15 mouse cellular contexts compared by ENCODE assay signal in genomic region chr16:43623315-43624000, GRCm38 (mm10). TPM values are rescaled to one million over a fixed set of nuclear protein-coding genes. Genes with fewer than 3 reads are reported as not detected.
A peak's percentile ranks its signal among the peaks of the same experiment; 100 is the strongest.
DNase-seq lines count a peak whose midpoint lies in the region; ATAC-seq lines count a peak whose summit lies in the region.
"Had no signal": no experiment of that assay in that cellular context is flagged by ENCODE, and none has a peak within 500 bp of the region (broad histone marks: within the 10 kb centered on the region; RNA-seq: fewer than 3 reads in every experiment).

No protein-coding gene starts in this region.

- H3K9ac ChIP-seq in embryonic facial prominence, embryonic 12.5 days = no peak overlapping the region
- no peak overlapping the region for H3K9ac ChIP-seq in hindbrain, embryonic 13.5 days
- 0 out of 2 replicates have a peak overlapping the region, but pooled peaks have one; percentile 13 for H3K9ac ChIP-seq in midbrain, embryonic 16.5 days (ENCODE audit: low read depth, low read length)
- H3K9ac ChIP-seq: liver, embryonic 14.5 days had no signal

- no peaks in the 10 kb centered on the region for H3K27me3 ChIP-seq in embryonic facial prominence, embryonic 12.5 days
- H3K27me3 ChIP-seq in hindbrain, embryonic 13.5 days = no peaks in the 10 kb centered on the region
- H3K27me3 ChIP-seq in midbrain, embryonic 16.5 days (ENCODE audit: control insufficient read depth, insufficient read depth, low read depth, low read length) = no peaks in the 10 kb centered on the region

- H3K4me1 ChIP-seq in embryonic facial prominence, embryonic 12.5 days = peaks cover 10% of the 10 kb centered on the region
- peaks cover 13% of the 10 kb centered on the region; the same call in 1 of the 2 replicates for H3K4me1 ChIP-seq in hindbrain, embryonic 13.5 days (replicated peaks)
- H3K4me1 ChIP-seq in midbrain, embryonic 16.5 days (ENCODE audit: control insufficient read depth, insufficient read depth, low read length) = peaks cover 3% of the 10 kb centered on the region; the same call in 1 of the 2 replicates

- no peak overlapping the region for H3K4me3 ChIP-seq in embryonic facial prominence, embryonic 12.5 days
- no peak overlapping the region for H3K4me3 ChIP-seq in hindbrain, embryonic 13.5 days
- H3K4me3 ChIP-seq in midbrain, embryonic 16.5 days (ENCODE audit: low read depth, low read length) = no peak overlapping the region

- no peak for ATAC-seq in embryonic facial prominence, embryonic 12.5 days (ENCODE audit: insufficient number of reproducible peaks, insufficient read depth, low FRiP score, low TSS enrichment)
- ATAC-seq in hindbrain, embryonic 13.5 days (ENCODE audit: low FRiP score) = peak; percentile 70
- peak; percentile 76; the same call in 1 of the 2 replicates for ATAC-seq in midbrain, embryonic 16.5 days

- no peaks in the 10 kb centered on the region for H3K36me3 ChIP-seq in embryonic facial prominence, embryonic 12.5 days
- peaks cover 28% of the 10 kb centered on the region for H3K36me3 ChIP-seq in hindbrain, embryonic 13.5 days
- peaks cover under 1% of the 10 kb centered on the region for H3K36me3 ChIP-seq in midbrain, embryonic 16.5 days (ENCODE audit: control insufficient read depth, insufficient read depth, low read length)

- H3K27ac ChIP-seq in embryonic facial prominence, embryonic 12.5 days = peak overlapping the region; percentile 8; the same call in 1 of the 2 replicates
- peak overlapping the region; percentile 50 for H3K27ac ChIP-seq in hindbrain, embryonic 13.5 days
- H3K27ac ChIP-seq in midbrain, embryonic 16.5 days (ENCODE audit: low read length) = peak overlapping the region; percentile 66
- H3K27ac ChIP-seq: liver, embryonic 14.5 days had no signal

- WGBS in embryonic facial prominence, embryonic 12.5 days = 78% methylated on average over 5 of the region's 5 CpGs
- 46% methylated on average over 5 of the region's 5 CpGs for whole genome bisulfite sequencing in hindbrain, embryonic 13.5 days
- WGBS in midbrain, embryonic 16.5 days = 39% methylated on average over 5 of the region's 5 CpGs

- H3K9me3 ChIP-seq in embryonic facial prominence, embryonic 12.5 days = no peaks in the 10 kb centered on the region
- no peaks in the 10 kb centered on the region for H3K9me3 ChIP-seq in hindbrain, embryonic 13.5 days
- no peaks in the 10 kb centered on the region for H3K9me3 ChIP-seq in midbrain, embryonic 16.5 days (replicated peaks; ENCODE audit: control insufficient read depth, low read length, poor library complexity, severe bottlenecking)

- peak; percentile 25 for DNase-seq in embryo, embryonic 10 days (ENCODE audit: low spot score)
- no peak for DNase-seq in embryo, embryonic 10.5 days (ENCODE audit: low spot score)
- no peak for DNase-seq in spleen, adult 12 weeks (ENCODE audit: low spot score)
- DNase-seq in frontal cortex, postnatal 14 days (ENCODE audit: low spot score in 2 of 2) = no peak
- no peak for DNase-seq in ovary, adult 18-20 months (ENCODE audit: low spot score)
- DNase-seq: adrenal gland, postnatal 14 days; heart, postnatal 4 days; lung, postnatal 14 days; retina, postnatal 1 day had no signal

- no peak overlapping the region for H3K4me2 ChIP-seq in embryonic facial prominence, embryonic 12.5 days (replicated peaks)
- no peak overlapping the region for H3K4me2 ChIP-seq in hindbrain, embryonic 13.5 days
- H3K4me2 ChIP-seq in midbrain, embryonic 16.5 days (ENCODE audit: low read length) = no peak overlapping the region

RNA-seq across cellular contexts. Expression of gene Tigit, which starts 40.5 kb away (rescaled TPM):
- polyA plus RNA-seq in embryonic facial prominence, embryonic 12.5 days (2016; fragmentation: Nextera tagmentation; extraction: Ambion mirVana) = not detected in 2 replicates
- polyA plus RNA-seq in hindbrain, embryonic 13.5 days (2015; fragmentation: Nextera tagmentation; extraction: Ambion mirVana) = not detected in 2 replicates
- not detected in 2 replicates for polyA plus RNA-seq in midbrain, embryonic 16.5 days (2015; fragmentation: Nextera tagmentation; extraction: Ambion mirVana)
- polyA plus RNA-seq: kidney, embryonic 14.5 days; liver, embryonic 14.5 days; testis, adult 2 months had no signal

Comparison
In these comparisons a context has a peak if more than half of its experiments do, and no peak if none do; other contexts are left out.
1. H3K27ac ChIP-seq: peak in every context shown above with its lines; median percentile 66 in midbrain, embryonic 16.5 days; 50 in hindbrain, embryonic 13.5 days; 8 in embryonic facial prominence, embryonic 12.5 days.